Mouse (Mus musculus) liver (tissue): ENCODE measurements around the gene Kdm3a.

ENCODE experiments used
- DNase-seq: peaks from one replicate; pipeline ENCODE4 v3.0.0-alpha.2; 2020; ENCODE audit warnings: mixed read lengths

The Kdm3a gene

DNA sequence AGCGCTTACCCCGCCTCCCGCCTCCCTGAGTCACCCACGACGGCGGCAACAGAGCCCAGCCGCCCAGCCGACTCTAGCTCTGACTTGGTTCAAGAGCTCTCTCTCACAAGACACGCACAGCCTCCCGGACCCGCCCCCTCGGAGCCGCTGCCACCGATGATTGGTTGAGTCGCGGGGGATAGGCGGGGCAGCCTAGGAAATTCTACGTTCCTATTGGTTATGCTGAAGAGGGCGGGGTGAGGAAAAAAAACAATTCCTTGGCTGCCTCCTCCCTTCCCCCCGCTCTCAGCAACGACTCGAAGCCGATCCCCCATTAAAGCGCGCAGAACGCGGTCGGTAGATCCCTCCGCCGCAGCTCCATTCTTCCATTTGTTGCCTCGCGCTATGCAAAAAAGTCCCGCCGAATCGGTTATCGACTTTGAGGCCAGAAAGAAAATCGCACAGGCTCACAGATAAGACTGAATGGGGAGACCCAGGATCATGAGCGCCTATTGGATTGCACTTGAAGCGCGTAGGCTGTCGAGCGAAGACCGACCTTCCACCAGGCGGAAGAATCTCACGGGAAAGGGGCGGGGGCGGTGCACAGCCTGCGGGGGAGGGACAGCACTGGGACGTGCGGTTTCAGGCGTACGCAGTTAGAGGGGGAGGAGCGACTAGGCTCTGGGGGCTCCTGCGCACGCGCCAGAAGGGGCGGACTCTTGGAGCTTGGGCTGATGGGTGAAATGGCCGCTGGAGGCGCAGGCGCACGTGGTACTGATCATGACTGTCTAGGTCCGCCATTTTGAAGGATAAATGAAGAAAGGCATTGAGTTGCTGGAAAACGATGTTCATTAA lies at the start of gene Kdm3a:
Kdm3a (minus strand) TSS at position 162 of the 834 bp plus-strand sequence.
- peak; percentile 99 for DNase-seq

DNA sequence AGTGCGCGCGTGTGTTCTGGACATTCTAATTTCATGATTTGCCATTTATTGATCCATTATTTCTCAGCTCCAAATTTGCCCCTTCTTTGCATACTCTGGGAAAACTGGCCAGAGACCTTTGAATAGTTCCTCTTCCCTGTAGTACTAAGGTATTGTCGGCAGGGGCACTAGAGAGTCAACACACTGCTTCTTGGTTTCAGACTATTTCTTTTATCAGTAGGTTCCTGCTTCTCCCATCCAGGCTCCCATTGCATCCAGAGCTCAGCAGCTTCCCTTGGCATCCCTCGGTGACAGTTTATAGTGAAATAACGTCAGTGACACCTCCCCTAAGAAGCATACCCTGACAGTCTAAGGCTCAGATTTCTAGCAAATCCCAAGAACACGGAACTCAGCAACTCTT lies 46.1 kb upstream of the Kdm3a start:
- DNase-seq, result no peak

DNA sequence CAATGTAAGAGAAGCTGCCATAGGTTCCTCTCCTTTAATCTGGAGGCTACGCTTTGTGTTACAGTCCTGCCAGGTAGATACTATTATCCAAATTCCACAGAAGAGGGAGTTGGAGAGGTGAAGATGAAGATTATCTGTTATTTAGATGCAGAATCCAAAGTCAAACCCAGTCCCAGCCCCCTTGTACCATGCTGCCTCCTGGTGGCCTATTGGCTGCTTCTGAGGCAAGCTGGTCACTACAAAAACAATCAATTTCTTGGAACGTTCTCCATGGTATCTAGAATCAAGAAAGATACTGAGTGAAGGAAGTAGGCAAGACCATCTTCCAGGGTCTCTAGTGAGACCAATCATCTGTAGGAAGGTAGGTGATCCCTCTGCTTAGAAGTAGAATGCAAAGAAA lies 40.4 kb upstream of the Kdm3a start:
- peak; percentile 57 for DNase-seq

DNA sequence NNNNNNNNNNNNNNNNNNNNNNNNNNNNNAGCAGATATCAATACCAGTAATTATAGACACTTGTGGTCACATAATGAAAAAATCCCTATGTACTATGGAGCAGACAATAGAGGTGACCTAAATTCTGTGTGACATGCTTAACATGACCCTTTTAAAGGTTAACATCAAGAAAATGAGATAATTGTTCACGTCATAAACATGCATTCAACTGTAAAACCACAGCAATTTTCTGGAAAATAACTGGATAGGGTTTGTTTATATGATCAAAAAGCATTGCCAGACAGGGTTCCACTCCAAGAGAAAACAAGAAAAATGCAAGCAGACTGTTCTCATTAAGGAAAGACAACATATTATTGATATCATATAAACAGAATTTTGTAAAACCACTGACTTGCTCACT lies 31.7 kb upstream of the Kdm3a start:
- no peak for DNase-seq

DNA sequence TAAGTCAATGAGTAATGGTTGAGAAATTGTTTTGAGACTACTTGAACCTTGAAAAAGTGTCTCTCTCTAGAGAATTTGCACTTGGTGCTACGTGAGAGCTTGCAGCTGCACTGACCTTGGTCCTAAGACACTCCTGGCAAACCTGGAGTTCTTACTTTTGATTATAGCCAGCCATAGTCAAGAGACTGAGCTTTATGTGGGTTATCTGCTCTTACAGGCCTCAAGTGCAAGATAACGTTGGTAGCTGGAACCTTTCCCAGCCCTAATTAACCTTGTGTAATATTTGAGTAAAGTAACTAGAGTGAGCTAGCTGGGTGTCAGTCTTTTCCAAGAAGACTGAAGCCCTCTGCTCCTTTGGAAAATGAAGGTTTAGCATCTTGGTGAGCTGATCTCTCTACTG lies 25.5 kb upstream of the Kdm3a start:
- no peak for DNase-seq

DNA sequence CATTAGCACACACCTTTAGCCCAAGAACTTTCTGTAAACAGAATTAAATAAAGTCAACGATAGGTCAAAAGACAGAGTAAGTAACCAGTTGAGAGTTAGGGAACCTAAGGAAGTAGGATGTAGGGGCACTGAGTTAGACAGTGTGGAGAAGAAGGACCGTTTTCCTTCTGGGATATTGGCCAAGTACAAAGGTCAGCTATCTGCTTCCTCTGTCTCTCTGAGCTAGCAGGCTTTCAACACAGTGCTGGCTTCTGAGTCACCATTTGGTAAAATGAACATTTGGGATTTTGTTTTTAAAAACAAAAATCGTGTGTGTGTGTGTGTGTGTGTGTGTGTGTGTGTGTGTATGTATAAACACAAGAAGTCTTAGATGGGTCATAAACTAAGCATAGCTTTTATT lies 23.0 kb upstream of the Kdm3a start:
- no peak for DNase-seq

DNA sequence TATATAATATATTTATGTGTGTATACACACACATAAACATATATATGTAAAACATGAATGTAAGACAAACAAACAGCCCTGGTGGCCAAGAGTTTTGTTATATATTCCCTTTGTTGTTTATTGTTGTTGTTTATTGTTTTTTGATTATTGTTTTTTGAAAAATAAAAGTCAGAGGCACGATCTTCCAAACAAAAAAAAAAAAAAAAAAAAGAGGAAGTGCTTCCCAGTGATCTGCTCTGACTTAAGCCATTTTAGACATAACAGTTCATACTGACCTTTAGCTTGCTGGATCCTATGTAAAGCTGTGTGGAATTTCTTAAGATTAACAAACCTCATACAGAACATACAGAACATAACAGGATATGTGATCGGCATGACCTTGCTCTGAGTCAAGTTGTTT lies 19.1 kb upstream of the Kdm3a start:
- DNase-seq, result no peak

DNA sequence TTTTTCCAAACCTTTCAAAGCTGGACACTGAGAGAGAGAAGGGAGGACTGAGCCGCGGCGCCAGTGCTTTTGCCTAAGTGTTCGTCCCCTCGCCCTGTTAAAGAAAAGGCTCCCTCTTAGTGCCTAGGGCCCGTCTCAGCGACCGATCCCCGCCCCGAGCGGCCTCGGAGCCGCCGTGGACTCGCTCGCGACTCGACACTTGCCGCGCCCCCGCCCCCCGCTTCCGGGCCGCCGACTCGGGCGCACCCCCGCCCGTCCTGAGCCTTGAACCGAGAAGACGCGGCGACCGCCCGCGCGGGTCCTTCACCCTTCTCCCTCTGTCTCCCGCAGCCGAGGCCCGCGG lies 333 bp downstream of the Kdm3a start:
- DNase-seq, result no peak

DNA sequence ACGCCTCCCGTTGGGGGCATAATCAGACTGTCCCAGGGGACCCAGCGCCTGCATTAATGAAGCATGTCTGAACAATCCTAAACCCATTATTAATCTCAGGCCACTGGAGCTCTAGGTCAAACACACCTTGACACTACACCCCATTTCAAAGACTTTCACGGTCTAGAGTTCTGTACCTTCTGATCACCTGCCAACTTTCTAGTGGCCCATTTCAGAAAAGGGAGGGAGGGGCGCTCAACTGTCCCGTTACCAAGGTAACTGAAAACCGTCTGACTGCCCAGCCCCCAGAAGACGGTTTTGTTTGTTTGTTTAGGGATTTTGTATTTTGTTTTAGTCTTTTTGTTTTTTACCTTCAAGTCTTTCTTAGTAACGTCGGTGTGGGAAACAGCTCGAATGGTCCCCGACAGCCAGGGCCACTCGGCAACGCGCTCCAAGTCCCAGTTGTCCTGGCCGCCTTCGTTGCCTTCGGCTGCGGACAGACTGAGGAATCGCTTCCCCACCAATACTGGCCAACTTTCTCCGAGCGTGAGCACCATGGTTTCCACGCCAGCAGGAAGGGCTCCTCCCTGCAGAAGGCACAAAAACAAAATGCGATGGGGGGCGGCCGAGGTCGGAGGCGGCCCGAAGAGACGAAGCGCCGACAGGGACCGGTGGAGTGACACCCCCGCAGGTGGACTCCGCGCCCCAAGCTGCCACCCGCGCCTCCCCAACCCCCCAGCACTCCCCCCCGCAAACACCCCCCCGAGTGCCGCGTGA lies 906 bp downstream of the Kdm3a start:
- peak; percentile 65 for DNase-seq

DNA sequence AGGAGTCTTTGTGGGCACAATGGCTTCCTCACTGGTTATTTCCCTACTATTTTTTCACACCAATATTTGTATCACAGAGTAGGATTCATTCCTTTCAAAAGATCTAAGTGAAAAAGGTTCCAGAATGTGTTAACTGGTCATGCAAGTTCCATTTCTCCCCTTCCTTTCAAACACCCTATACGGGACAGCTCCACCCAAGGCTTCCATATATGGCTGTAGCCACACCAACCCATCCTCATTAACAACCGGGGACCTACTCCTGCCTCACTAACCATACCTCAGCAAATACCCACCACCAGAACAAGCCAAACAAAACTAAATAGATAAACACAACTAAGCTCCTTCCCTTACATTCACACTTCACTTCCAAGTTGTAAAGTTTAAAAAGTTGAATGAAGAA lies 1.6 kb downstream of the Kdm3a start:
- DNase-seq, result peak; percentile 49

DNA sequence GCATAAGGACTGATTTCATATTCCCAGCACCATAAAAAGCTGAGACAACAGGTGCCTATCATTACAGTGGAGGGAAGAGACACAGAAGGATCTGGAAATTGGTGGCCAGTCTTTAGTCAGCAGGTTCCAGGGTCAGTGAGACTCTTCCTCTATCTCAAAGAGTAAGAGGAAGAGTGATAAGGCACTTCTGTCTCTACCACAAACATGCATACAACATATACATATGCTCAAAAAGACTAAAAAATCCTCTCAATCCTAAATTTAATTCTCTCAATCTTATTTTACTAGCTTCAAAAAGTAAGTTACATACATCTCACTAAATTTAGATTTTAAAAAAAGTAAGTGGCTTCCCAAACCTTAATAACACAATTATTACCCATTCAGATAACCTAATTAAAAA lies 5.5 kb downstream of the Kdm3a start:
- no peak for DNase-seq

DNA sequence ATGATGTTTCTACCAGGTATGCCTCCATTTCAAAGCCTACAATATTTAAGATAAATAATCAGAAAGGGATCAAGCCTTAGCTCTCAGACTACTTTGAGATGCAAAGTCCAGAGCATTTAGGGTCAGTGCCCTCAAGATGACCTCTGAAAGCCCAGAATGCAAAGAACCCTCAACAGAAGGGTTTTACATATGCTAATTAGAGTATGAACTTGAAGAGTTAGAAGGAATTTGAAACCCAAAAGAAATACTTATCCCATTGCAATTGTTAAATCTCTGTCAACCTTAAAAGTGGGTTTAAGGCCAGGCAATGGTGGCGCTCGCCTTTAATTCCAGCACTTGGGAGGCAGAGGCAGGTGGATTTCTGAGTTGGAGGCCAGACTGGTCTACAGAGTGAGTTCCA lies 6.8 kb downstream of the Kdm3a start:
- no peak for DNase-seq

DNA sequence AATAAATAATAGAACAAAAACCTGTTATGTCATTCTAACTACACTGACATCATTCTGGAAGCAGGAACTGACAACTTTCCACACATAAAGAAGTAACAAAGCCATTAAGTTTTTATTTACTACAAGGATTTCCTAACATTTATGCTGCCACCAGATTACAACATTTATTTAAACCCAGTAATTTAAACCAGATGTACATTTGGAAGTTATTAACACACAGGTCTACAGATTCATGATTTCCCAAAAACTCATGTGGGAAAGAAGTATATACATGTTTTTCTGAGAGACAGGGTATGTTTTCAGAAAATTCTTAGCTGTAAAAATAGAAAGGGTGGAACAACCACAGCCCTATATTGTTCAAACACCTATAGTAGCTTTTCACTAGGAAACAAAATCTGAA lies 8.1 kb downstream of the Kdm3a start:
- no peak for DNase-seq

DNA sequence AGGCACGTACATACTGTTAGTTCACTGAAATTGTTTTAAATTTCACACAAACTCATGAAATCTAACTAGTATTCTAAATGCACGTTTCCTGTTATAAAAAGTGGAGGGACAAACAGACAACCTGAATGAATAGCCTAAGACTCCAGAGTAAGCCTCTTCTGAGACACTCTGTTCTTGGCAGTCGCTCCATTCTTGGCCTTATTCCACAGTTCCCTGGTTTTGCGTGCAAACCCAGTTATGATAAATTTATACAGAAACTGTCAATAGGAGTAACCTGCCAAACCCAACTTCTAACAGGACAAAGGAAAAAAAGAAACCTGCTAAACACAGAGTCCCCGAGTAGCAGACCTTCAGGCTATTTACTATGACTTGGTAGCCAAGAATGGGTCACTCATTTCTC lies 10.8 kb downstream of the Kdm3a start:
- no peak for DNase-seq

DNA sequence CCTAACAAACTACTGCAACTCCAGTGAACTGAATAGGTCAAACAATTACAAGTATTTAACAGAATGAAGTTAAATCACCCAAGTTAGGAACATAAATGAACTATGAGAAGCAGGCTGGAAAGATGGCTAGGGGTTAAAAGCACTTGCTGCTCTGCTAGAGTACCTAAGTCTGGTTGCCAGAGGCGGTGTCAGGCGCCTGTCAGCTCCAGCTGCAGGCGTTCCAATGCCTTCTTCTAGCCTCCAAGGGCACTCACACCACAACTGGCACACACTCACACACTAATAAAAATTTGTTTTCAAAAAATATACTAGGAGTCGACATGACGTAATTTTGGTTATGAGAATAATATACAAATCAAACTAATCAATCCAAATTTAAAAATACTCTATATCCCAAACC lies 11.2 kb downstream of the Kdm3a start:
- DNase-seq, result no peak

DNA sequence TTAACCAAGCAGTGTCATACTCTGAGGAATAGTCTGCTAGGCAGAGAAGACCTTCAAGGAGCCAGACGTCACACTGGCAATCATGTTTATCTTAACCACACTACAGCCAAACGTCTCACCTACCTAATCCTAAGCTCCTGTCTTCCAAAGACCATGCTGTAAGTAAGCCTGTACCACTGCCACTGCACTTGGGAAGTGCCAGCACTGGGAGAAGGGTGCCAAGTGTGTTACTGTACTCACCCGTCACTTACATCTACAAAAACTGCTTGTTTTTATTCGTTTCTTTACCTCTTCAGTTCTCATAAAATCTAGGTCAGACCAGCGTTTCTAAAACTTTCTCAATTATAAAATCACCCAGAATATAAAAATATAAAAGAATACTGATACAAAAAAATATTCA lies 15.8 kb downstream of the Kdm3a start:
- DNase-seq, result no peak

DNA sequence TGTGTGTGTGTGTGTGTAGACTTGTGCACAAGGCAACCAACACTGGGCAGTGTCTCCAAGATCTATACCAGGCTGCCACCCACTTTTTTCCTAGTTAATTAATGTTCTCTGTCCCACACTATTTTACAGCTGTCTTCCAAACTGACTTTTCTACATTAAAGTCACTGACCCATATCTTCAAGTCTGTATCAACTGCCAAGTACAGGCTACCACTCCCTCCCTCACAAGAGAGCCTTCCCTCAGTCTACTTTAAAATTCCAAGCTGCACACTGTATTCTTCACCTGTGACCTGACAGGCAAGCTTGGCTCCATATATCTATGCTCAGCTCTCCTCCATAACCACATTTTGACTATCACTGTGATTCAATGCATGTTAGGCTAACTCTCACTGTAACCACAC lies 19.6 kb downstream of the Kdm3a start:
- DNase-seq, result no peak

DNA sequence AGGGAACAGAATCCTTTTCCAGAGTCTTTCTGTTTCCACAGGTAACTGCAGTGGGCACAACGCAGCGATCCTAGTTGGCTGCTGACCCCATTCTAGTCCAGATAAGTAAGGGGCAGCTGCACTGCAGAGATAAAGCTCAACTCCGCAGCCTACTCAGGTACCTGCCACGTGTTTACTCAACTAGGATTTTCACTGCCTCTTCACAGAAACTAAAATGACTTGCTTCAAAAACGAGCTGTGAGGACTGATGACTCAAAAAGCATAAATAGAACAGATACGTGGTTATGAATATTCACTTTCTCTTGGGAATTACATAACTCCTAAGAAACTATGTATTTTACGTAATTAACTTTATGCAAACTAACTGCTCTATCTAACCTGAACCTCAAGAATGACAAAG lies 22.8 kb downstream of the Kdm3a start:
- DNase-seq, result peak; percentile 75

DNA sequence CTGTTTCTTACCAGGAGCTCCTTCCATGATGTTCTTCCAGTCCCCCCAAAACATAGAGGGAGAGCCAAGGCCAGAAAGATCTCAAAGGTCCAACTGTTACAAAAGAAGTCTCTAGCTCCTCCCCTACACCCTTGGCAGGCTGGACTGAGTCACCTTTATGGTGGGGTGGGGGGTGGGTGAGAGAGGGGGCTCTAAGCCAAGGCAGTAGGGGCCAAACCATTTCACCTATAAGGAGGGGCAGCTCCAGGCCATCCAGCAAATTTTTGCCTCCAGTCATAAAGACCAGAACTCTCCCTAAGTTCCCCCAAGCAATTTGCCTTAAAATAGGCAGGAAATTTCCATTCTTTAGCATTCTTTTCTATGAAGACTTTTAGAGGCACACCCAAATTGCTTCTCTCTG lies 23.8 kb downstream of the Kdm3a start:
- no peak for DNase-seq

DNA sequence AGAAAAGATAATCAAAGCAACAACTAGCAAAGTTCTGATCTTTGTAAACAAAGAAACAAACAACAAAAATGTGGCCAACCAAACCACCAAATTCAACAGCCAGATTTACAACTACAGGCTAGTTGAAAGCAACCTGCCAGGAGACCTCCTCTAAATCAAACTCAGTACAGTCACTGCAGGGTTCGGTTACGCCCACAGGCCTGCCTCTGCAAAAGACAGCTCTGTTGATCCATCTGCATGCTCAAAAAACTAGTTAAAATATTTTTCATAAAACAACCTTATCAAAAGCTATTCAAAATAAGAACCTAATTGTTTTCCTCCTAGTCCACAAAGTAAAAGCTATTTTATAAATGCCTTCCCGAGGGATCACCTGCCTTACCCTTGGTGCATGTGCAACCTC lies 25.0 kb downstream of the Kdm3a start:
- DNase-seq, result no peak

DNA sequence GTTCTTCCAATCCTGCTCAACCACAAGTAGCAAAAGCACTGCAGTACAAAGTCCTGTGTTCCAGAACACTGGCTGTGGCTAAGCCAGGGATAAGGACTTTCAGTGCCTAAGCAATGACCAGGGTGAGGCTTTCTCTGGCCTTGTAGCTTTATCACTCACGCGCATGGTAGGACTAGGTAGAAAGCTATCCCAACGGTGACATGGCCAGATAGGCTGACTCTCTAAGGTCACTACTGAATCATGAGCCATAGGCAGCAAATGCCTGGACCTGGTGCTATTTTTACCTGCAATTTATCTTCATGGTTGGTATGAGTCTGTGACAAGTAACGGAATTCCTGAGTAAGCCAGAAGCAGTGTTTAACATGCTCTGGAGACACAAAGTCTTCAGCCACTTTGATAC lies 42.6 kb downstream of the Kdm3a start:
- no peak for DNase-seq

DNA sequence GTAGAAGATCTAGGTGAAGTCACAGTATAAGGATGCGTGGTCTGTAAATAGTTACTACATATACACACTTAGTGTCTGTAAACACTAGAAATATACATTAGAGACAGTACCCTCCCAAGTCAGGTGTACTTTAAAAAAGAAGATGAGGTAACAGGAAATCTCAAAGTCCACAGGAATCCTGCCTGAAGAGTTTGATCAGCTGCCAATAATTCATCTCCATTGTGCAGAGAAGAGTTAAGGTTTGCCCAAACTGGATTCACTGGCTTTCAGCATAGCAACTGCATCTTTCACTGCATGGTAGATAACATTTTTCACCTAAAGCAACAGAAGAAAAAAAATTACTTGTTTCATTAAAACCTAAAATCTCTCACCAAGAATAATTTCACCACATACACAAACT lies 43.4 kb downstream of the Kdm3a start:
- no peak for DNase-seq

DNA sequence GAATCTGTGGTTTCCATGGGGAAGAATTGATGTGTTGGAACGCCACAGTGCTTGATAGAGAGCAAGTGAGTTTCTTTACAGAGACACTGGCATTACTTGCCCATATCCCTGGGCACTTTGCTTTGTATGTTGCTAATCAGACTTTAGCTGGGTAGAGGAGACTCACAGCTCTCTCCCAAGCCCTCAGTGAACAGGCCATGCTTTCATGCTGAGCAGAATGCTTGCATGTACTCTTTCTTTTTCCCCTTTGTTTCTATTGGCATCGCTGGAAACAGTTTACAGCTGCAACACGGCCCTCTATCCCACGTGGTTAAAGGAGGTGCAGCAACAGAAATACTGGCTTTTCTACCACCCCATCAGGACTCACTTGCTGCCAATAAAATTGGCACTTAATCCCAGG lies 49.6 kb downstream of the Kdm3a start:
- no peak for DNase-seq

DNA sequence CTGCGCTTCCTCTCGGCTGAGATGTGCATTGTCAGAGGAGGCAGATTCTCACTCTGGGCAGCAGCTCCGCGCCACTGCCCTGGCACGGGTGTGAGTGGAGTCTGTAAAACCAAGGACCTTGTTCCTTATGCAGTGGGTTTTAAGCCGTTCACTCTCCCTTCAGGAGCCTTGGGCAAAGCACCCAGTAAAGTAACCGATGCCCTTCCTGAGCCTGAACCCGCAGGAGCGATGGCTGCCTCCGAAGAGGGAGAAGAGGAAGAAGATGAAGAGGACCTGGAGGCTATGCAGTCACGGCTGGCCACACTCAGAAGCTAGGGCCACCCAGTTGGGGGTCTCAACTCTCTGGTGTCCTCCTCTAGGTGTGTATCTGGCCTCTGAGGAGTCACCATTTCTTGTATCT lies 53.3 kb downstream of the Kdm3a start:
- no peak for DNase-seq

DNA sequence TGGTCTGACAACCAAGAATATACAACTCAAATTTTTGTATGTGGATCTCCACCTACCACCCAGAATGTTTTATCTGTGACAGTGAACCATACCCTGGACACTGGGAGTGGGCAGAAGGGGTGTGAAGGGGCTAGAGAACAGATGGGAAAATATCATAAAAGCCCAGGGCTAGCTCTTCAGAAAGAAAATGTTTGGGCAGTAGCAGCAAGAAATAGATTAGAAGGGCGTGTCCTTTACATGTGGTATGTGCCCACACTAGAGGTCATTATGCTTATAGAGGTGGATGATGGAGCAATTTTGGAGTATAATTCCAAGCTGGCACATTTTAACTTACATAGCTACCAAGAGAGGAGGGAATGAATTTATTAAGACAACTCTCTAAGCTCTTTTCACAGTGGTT lies 57.4 kb downstream of the Kdm3a start:
- no peak for DNase-seq
